ENCODE assay signal across 24 mouse cellular contexts in the genomic region with DNA sequence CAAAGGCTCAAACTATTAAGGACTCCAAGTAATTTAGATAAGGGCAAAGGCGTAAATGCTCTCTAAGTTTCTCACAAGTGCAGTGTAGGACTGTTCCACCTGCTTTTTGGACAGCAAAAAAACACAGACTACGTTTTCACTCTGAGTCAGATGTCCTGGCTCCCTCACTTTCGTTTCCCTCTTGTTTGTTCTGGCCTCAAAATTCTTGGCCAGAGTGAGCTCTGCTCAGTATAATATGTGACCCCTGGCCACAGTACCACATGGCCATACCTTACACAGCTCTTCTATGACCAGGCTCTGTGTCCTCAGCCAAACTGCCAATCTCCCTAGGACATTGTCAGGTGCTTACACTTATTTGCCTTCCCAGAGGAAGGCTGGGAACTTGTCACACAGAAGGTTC.
DNase-seq lines count a peak whose midpoint lies in the region; ATAC-seq and TF ChIP-seq lines count a peak whose summit lies in the region.
"Had no signal": no experiment of that assay in that cellular context is flagged by ENCODE, and none has a peak within 500 bp of the region (broad histone marks: within the 10 kb centered on the region; RNA-seq: fewer than 3 reads in every experiment).

No protein-coding gene starts in this region.

- no peak overlapping the region for H3K4me3 ChIP-seq in gastrocnemius, adult 2 months
- H3K4me3 ChIP-seq in hindbrain, embryonic 16.5 days (ENCODE audit: low read length) = no peak overlapping the region
- H3K4me3 ChIP-seq: embryonic facial prominence, embryonic 12.5 days; embryonic facial prominence, embryonic 15.5 days; hindbrain, embryonic 10.5 days; hindbrain, embryonic 13.5 days had no signal

- no peaks in the 10 kb centered on the region for H3K36me3 ChIP-seq in hindbrain, embryonic 16.5 days (ENCODE audit: control insufficient read depth, insufficient read depth, low read length)
- H3K36me3 ChIP-seq: embryonic facial prominence, embryonic 12.5 days; embryonic facial prominence, embryonic 15.5 days; hindbrain, embryonic 10.5 days; hindbrain, embryonic 13.5 days had no signal

- no peak for ATAC-seq in hindbrain, embryonic 16.5 days
- ATAC-seq: activated CD4-positive, CD25-positive, alpha-beta regulatory T cell, adult 4 months; forebrain, embryonic 14.5 days; forebrain, postnatal 0 days; hindbrain, postnatal 0 days; inflammation-experienced regulatory T-cells, adult 6 months; intestine, embryonic 16.5 days had no signal

- H3K27me3 ChIP-seq in hindbrain, embryonic 16.5 days (replicated peaks; ENCODE audit: control insufficient read depth, insufficient read depth, low read length) = no peaks in the 10 kb centered on the region
- H3K27me3 ChIP-seq: embryonic facial prominence, embryonic 12.5 days; embryonic facial prominence, embryonic 15.5 days; hindbrain, embryonic 13.5 days had no signal

- intact Hi-C loops in gastrocnemius, adult 2 months (cut with DNase I) = no loop called here
- intact Hi-C loops in left cerebral cortex, postnatal 14 days (cut with DNase I) = no loop called here

- H3K27ac ChIP-seq in gastrocnemius, adult 2 months = peak overlapping the region; percentile 63
- H3K27ac ChIP-seq in hindbrain, embryonic 16.5 days (ENCODE audit: low read depth, low read length) = no peak overlapping the region
- H3K27ac ChIP-seq: embryonic facial prominence, embryonic 12.5 days; embryonic facial prominence, embryonic 15.5 days; hindbrain, embryonic 10.5 days; hindbrain, embryonic 13.5 days; hindbrain, postnatal 0 days had no signal

- DNase-seq in gastrocnemius, adult 2 months = no peak
- DNase-seq in gastrocnemius, postnatal 4 days (ENCODE audit: low spot score in 2 of 2) = no peak
- DNase-seq in A20 (ENCODE audit: low read depth, low spot score) (peak; percentile 16), adipocyte (ENCODE audit: low spot score) (peak; percentile 3)
- no peak for DNase-seq in left cerebral cortex, postnatal 14 days (ENCODE audit: low spot score in 2 of 2)
- DNase-seq: adrenal gland, postnatal 14 days; B cell, adult 2 months; cerebellum, adult 11 months; cerebellum, adult 2 months; cerebellum, adult 9-11 months; cerebellum, postnatal 25 days; forebrain, postnatal 0 days; gastrocnemius, postnatal 25 days had no signal

- WGBS in hindbrain, embryonic 16.5 days = 84% methylated on average over 3 of the region's 3 CpGs

- no peaks in the 10 kb centered on the region for H3K9me3 ChIP-seq in hindbrain, embryonic 16.5 days (ENCODE audit: control insufficient read depth, low read length)
- H3K9me3 ChIP-seq: embryonic facial prominence, embryonic 12.5 days; embryonic facial prominence, embryonic 15.5 days; hindbrain, embryonic 10.5 days; hindbrain, embryonic 13.5 days had no signal

- H3K4me1 ChIP-seq in hindbrain, embryonic 16.5 days (ENCODE audit: control insufficient read depth, insufficient read depth, low read depth, low read length) = no peaks in the 10 kb centered on the region
- H3K4me1 ChIP-seq: embryonic facial prominence, embryonic 12.5 days; embryonic facial prominence, embryonic 15.5 days; hindbrain, embryonic 10.5 days; hindbrain, embryonic 13.5 days had no signal

- no peak overlapping the region for H3K9ac ChIP-seq in hindbrain, embryonic 16.5 days (ENCODE audit: low read depth, low read length)
- H3K9ac ChIP-seq: embryonic facial prominence, embryonic 12.5 days; embryonic facial prominence, embryonic 15.5 days; forebrain, postnatal 0 days; hindbrain, embryonic 13.5 days had no signal

- TF ChIP-seq CTCF in gastrocnemius, adult 2 months (IDR thresholded peaks at IDR 0.05) = no peak

- H3K4me2 ChIP-seq in hindbrain, embryonic 16.5 days (ENCODE audit: low read length) = no peak overlapping the region
- H3K4me2 ChIP-seq: embryonic facial prominence, embryonic 12.5 days; embryonic facial prominence, embryonic 15.5 days; heart, embryonic 11.5 days; hindbrain, embryonic 13.5 days had no signal

Comparison
In these comparisons a context has a peak if more than half of its experiments do, and no peak if none do; other contexts are left out.
1. DNase-seq: peak in A20 (single experiment) and adipocyte (single experiment); none in gastrocnemius, adult 2 months (single experiment), gastrocnemius, postnatal 4 days (0 of 2) and left cerebral cortex, postnatal 14 days (0 of 2).